Mouse (Mus musculus): ENCODE measurements around the gene Specc1l. TPM values are rescaled to one million over a fixed set of nuclear protein-coding genes. Genes with fewer than 3 reads are reported as not detected.
"Not testable (repeated sequence)": the region's sequence is repeated elsewhere in the genome, so short reads cannot be mapped to it uniquely, and the experiment has no call there.

The Specc1l gene
- polyA plus RNA-seq, 1 experiment: 31.6 TPM

DNA sequence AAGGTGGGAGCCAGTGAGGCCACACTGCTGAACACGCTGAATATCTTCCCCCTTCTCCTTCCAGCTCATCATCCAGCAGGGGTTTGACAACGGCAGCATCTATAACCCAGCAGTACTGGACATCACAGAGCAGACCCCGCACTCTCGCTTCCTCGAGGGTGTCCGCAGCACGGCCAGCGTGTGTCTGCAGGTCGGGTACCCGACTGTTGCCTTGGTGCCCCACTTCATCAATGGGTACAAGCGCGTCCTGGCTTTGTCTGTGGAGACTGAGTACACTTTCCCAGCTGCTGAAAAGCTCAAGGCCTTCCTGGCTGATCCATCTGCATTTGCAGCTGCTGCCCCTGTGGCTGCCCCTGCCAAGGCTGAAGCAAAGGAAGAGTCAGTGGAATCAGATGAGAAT is 140.7 kb downstream of the Specc1l start:
- Histone ChIP-seq H3K4me3 (ENCODE audit: control insufficient read depth, insufficient read depth, low read length) (no peak overlapping the region), H3K27ac (ENCODE audit: control insufficient read depth, insufficient read depth, low read length) (no peak overlapping the region), H3K36me3 (ENCODE audit: control insufficient read depth, insufficient read depth, low read length) (no peaks in the 10 kb centered on the region), H3K4me1 (replicated peaks; ENCODE audit: control insufficient read depth, insufficient read depth, low read length) (no peaks in the 10 kb centered on the region), H3K27me3 (ENCODE audit: control insufficient read depth, insufficient read depth, low read length) (no peaks in the 10 kb centered on the region)
- WGBS: 97% methylated on average over 12 of the region's 12 CpGs
- no peak for DNase-seq
- TF ChIP-seq CTCF (IDR thresholded peaks at IDR 0.05; ENCODE audit: borderline replicate concordance, control insufficient read depth, extremely low read depth, insufficient read depth, low read length, poor library complexity) (no peak), POLR2A (IDR thresholded peaks at IDR 0.05; ENCODE audit: control insufficient read depth, extremely low read depth, insufficient read depth, low read length, poor library complexity) (no peak)

DNA sequence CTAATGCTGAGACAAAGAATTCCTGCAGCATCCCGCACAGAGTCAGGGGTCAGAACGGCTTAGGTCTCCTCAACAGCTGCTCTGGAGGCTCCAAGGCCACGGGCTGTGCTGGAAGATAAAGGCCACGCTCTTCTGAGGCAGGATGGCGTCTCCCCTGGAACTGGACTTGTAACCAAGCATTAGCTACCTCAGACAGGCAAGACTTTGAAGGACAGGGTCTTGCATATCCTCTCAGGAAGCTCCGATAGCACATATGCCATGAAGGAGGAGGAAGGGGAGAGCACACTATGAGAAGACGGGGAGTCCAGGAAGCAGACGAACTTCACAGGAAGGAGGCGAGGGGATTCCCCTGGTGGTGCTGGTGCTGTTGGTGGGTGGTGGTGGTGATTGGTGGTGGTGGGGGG is 142.0 kb downstream of the Specc1l start:
- not testable (repeated sequence) for H3K36me3 ChIP-seq (ENCODE audit: control insufficient read depth, insufficient read depth, low read length); H3K4me1 ChIP-seq (replicated peaks; ENCODE audit: control insufficient read depth, insufficient read depth, low read length); H3K4me3 ChIP-seq (ENCODE audit: control insufficient read depth, insufficient read depth, low read length); H3K27me3 ChIP-seq (ENCODE audit: control insufficient read depth, insufficient read depth, low read length); H3K27ac ChIP-seq (ENCODE audit: control insufficient read depth, insufficient read depth, low read length); DNase-seq
- WGBS: 59% methylated on average over 9 of the region's 9 CpGs

DNA sequence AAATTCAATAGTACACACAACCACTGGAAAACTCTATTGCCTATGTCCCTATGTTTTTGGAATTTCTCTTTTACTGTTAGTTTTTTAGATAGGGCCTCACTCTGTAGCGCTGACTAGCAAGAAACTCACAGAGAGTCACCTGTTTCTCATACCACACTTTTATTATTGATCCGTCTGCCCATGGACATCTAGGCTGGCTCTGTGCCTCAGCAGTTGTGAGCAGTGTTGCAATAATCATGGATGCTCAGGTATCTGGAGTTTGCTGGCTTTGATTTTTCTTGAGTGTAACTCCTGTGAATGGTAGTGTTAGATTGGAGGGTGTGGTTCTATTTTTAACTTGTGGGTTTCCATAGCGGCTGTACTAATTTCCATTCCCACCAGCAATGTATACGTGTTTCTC is 143.5 kb downstream of the Specc1l start:
- TF ChIP-seq CTCF (IDR thresholded peaks at IDR 0.05; ENCODE audit: borderline replicate concordance, control insufficient read depth, extremely low read depth, insufficient read depth, low read length, poor library complexity) (no peak), POLR2A (IDR thresholded peaks at IDR 0.05; ENCODE audit: control insufficient read depth, extremely low read depth, insufficient read depth, low read length, poor library complexity) (no peak)
- Histone ChIP-seq H3K27ac (ENCODE audit: control insufficient read depth, insufficient read depth, low read length) (no peak overlapping the region), H3K27me3 (ENCODE audit: control insufficient read depth, insufficient read depth, low read length) (no peaks in the 10 kb centered on the region), H3K36me3 (ENCODE audit: control insufficient read depth, insufficient read depth, low read length) (no peaks in the 10 kb centered on the region), H3K4me1 (replicated peaks; ENCODE audit: control insufficient read depth, insufficient read depth, low read length) (no peaks in the 10 kb centered on the region), H3K4me3 (ENCODE audit: control insufficient read depth, insufficient read depth, low read length) (no peak overlapping the region)
- 59% methylated on average over 4 of the region's 4 CpGs for WGBS
- DNase-seq: no peak

Other genes starting within 250 kb of the Specc1l start
- gene Gnaz, start 244.9 kb upstream of the Specc1l start, polyA plus RNA-seq (2012; rRNA removed): 0.42 and 0.58 TPM in 2 replicates
- gene Rsph14, start 179.5 kb upstream of the Specc1l start, polyA plus RNA-seq (2012; rRNA removed): not detected in 2 replicates
- gene Rab36, start 175.0 kb upstream of the Specc1l start, polyA plus RNA-seq (2012; rRNA removed): 1.4 and 1.6 TPM in 2 replicates
- 20.8 and 22.7 TPM in 2 replicates for gene Bcr, start 151.5 kb upstream of the Specc1l start, polyA plus RNA-seq (2012; rRNA removed)
- 53.4 and 55.4 TPM in 2 replicates for gene Adora2a, start 104.8 kb downstream of the Specc1l start, polyA plus RNA-seq (2012; rRNA removed)
- gene Upb1, start 189.0 kb downstream of the Specc1l start, polyA plus RNA-seq (2012; rRNA removed): 0.77 and 0.97 TPM in 2 replicates